Mouse (Mus musculus): ENCODE measurements at regions not wholly inside any gene's neighbourhood (a gene's known extent, or its start where the extent isn't known, plus 50 kb on each side); places are given as distances from the start of the nearest gene placed in this dataset.
"Not testable (repeated sequence)": the region's sequence is repeated elsewhere in the genome, so short reads cannot be mapped to it uniquely, and the experiment has no call there.

- DNase-seq = no peak
- intact Hi-C loops (cut with DNase I) = no loop called here
Observed at GRCm38 (mm10) chr5:63331186-63331585, 317.7 kb upstream of the Nwd2 start.

GRCm38 (mm10) chr5:63351108-63351507 is 297.8 kb upstream of the Nwd2 start:
- DNase-seq = no peak
- intact Hi-C loops (cut with DNase I) = no loop called here

- no peak for DNase-seq
- intact Hi-C loops (cut with DNase I) = no loop called here
Observed at GRCm38 (mm10) chr5:63391956-63392355, 256.9 kb upstream of the Nwd2 start.

- intact Hi-C loops (cut with DNase I) = no loop called here
- no peak for DNase-seq
Observed at GRCm38 (mm10) chr5:63397963-63398362, 250.9 kb upstream of the Nwd2 start.

- intact Hi-C loops (cut with DNase I) = no loop called here
- DNase-seq = no peak
Observed at GRCm38 (mm10) chr5:63430167-63430566, 218.7 kb upstream of the Nwd2 start.

- no peak for DNase-seq
- intact Hi-C loops (cut with DNase I) = no loop called here
Observed at GRCm38 (mm10) chr5:63444407-63444806, 204.5 kb upstream of the Nwd2 start.

- no peak for DNase-seq
- intact Hi-C loops (cut with DNase I) = no loop called here
Observed at GRCm38 (mm10) chr5:63445171-63445570, 203.7 kb upstream of the Nwd2 start.

- intact Hi-C loops (cut with DNase I) = no loop called here
Observed at GRCm38 (mm10) chr5:63468526-63469268, 180.2 kb upstream of the Nwd2 start.

GRCm38 (mm10) chr5:63469701-63470100 is 179.2 kb upstream of the Nwd2 start:
- DNase-seq = no peak
- intact Hi-C loops (cut with DNase I) = no loop called here

More at GRCm38 (mm10) chr5:63468526-63469268, 180.2 kb upstream of the Nwd2 start:
- no peak for DNase-seq

GRCm38 (mm10) chr5:63473163-63473562 is 175.7 kb upstream of the Nwd2 start:
- intact Hi-C loops (cut with DNase I) = no loop called here
- DNase-seq = no peak

GRCm38 (mm10) chr5:63476240-63476973 is 172.5 kb upstream of the Nwd2 start:
- intact Hi-C loops (cut with DNase I) = no loop called here
- DNase-seq = no peak

- intact Hi-C loops (cut with DNase I) = no loop called here
- DNase-seq = no peak
Observed at GRCm38 (mm10) chr5:63498952-63499351, 149.9 kb upstream of the Nwd2 start.

GRCm38 (mm10) chr5:63503056-63503845 is 145.7 kb upstream of the Nwd2 start:
- no peak for DNase-seq
- intact Hi-C loops (cut with DNase I) = loop anchor here (10.0 kb wide), 1 partner anchor 142 kb away; the partner anchor contains the start of gene Nwd2

GRCm38 (mm10) chr5:63534197-63534596 is 114.7 kb upstream of the Nwd2 start:
- intact Hi-C loops (cut with DNase I) = no loop called here
- DNase-seq = no peak

- peak; percentile 3 for DNase-seq
- intact Hi-C loops (cut with DNase I) = no loop called here
Observed at GRCm38 (mm10) chr5:63540530-63540929, 108.4 kb upstream of the Nwd2 start.

GRCm38 (mm10) chr5:63545482-63545881 is 103.4 kb upstream of the Nwd2 start:
- no peak for DNase-seq
- intact Hi-C loops (cut with DNase I) = no loop called here

GRCm38 (mm10) chr5:63565891-63566290 is 83.0 kb upstream of the Nwd2 start:
- DNase-seq; intact Hi-C loops (cut with DNase I): not testable (repeated sequence)

- no peak for DNase-seq
- intact Hi-C loops (cut with DNase I) = no loop called here
Observed at GRCm38 (mm10) chr5:63575401-63575800, 73.5 kb upstream of the Nwd2 start.

- no peak for DNase-seq
- intact Hi-C loops (cut with DNase I) = no loop called here
Observed at GRCm38 (mm10) chr5:63579409-63579808, 69.5 kb upstream of the Nwd2 start.

- intact Hi-C loops (cut with DNase I) = no loop called here
- no peak for DNase-seq
Observed at GRCm38 (mm10) chr5:63587051-63587450, 61.9 kb upstream of the Nwd2 start.

- no peak for DNase-seq
- intact Hi-C loops (cut with DNase I) = no loop called here
Observed at GRCm38 (mm10) chr5:63587855-63588254, 61.0 kb upstream of the Nwd2 start.
